Mouse (Mus musculus) A20 (cell line): ENCODE measurements at regions not wholly inside any gene's neighbourhood (a gene's known extent, or its start where the extent isn't known, plus 50 kb on each side); places are given as distances from the start of the nearest gene placed in this dataset.
"Not testable (repeated sequence)": the region's sequence is repeated elsewhere in the genome, so short reads cannot be mapped to it uniquely, and the experiment has no call there.

ENCODE experiments used
- DNase-seq: peaks from one replicate; pipeline ENCODE4 v3.0.0-alpha.2; 2011; ENCODE audit warnings: low read depth, low spot score

GRCm38 (mm10) chr3:98968811-98969210 is 75.8 kb upstream of the Hao2 start:
- DNase-seq: no peak

- peak; percentile 26 for DNase-seq
These were observed 82.7 kb upstream of the Hao2 start for GRCm38 (mm10) chr3:98975777-98976176.

DNA sequence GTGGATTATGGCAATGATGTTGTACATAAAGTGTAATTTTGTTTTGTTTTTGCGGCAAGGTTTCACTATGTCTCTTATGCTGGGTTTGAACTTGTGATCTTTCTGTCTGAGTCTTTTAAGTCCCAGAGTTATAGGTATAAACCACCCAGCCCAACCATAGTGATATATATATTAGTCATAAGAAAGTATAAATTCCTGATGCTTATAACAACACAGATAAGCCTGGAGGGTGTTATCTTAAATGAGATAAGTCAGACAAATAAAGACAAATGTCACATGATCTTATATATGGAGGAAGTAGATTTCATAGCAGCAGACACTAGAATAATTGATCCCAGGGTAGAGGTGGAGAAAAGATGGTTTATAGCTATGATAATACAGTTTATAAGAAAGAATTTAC is 89.7 kb upstream of the Hao2 start:
- DNase-seq: no peak

GRCm38 (mm10) chr3:98987266-98987665 is 94.2 kb upstream of the Hao2 start:
- DNase-seq: not testable (repeated sequence)

DNA sequence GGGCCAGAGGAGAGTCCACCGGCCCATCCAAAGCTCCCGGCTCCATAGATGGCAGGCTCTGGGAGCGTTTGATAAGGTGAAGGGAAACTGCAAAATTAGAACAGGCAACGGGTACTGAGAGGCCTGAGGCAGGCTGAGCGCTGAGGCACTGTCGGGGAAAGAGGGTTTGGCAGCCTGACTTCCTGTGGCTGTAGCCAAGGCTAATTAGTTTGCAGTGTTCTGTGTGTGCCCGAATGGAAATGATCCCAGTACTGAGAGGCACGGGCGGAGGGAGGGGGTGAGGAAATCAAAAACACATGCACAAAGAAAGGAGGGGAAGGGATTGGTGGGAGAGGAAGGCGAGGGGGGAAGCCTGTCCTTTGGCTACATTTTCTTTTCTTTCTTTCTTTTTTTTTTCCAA is 97.8 kb upstream of the Hao2 start:
- no peak for DNase-seq

GRCm38 (mm10) chr3:98991276-98991675 is 98.2 kb upstream of the Hao2 start:
- no peak for DNase-seq

GRCm38 (mm10) chr3:98994086-98994485 is 101.0 kb upstream of the Hao2 start:
- no peak for DNase-seq

GRCm38 (mm10) chr3:99030636-99031035 is 110.2 kb upstream of the Wars2 start:
- no peak for DNase-seq

GRCm38 (mm10) chr3:99046190-99046589 is 94.7 kb upstream of the Wars2 start:
- no peak for DNase-seq

DNA sequence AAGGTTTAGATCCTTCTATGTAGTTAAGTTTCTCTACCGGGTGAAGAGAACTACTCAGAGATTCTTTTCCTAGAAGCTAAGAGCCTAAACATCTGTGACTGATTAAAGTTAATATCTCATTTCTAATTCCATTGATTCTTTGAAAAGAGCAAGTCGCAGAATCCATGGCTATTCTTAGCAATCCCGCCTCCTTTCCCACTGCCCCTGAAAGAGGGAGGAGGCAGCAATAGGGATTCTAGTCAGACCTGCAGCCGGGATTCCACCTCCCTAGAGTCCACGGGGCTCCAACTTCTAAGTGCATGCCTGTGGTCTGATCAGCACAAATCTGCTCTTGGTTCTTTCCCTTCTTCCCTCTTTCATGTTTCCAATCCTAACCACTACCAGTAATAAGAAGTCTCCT is 93.7 kb upstream of the Wars2 start:
- no peak for DNase-seq

- DNase-seq: no peak
These were observed 91.6 kb upstream of the Wars2 start for GRCm38 (mm10) chr3:99049305-99049704.

DNA sequence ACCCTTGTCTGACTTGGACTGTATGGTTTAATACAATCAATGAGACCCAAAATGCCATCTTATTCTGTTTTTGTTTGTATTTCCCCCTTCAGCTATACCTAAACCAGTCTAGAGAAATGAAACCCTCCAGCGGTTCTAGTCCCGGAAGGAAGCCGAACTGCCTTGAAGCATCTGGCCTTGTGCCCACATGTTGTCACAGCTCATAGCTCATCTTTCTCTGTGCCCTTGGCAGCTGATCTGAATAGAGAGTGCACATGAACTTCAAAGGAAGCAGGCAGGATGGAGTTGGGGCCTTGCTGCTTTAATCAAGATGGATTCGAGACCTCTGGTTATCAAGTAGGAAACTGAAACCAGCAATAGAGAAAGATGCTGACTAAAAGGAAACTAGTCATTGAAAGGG is 88.7 kb upstream of the Wars2 start:
- no peak for DNase-seq

DNA sequence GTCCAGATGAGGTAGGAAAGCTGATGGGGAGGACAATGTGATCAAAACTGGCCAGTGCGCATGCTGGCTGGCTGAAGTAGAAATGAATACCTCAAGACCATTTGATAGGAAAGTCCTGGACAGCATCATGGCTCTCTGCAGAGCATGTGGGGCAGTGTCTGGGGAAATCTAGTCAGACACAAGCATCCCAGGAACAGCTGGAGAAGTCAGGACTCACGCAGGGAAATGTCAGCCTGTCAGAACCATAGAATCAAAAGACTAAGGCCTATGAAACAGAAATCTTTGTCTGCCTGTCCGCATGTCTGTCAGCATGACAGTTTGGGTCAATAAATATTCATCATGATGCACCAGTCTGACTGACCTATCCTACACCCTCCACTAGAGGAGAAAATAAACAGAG is 73.7 kb upstream of the Wars2 start:
- DNase-seq: no peak
